Mouse (Mus musculus): ENCODE data around the gene Spaca9. TPM values are rescaled to one million over a fixed set of nuclear protein-coding genes. Genes with fewer than 3 reads are reported as not detected.

Spaca9 gene
- total and polyA plus RNA-seq, 2 experiments from 2014 or later: 3.1 TPM; not detected in 1

DNA sequence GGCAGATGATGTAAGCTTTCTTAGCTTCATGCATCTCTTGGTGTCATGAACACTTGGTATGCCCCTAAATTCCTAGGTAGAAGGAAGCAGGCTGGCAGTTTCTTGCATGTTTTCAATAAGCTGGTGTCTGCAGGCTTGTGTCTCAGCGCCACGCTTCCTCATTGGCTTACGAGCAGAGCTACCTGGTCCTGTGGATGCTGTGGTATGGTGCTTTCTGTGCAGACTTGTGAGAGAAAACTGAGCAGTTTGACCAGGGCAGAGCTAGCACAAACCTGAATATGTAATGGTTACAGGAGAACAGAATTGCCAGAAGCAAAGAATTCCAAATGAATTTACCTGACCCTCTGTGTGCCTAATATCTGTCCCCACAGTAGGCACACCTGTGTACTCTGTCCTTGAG is 56.4 kb downstream of the Spaca9 start:
- Histone ChIP-seq H3K4me1 (ENCODE audit: insufficient read depth) (0 out of 2 replicates have a peak, but pooled peaks cover 9% of the 10 kb centered on the region), H3K9ac (no peak overlapping the region), H3K4me3 (ENCODE audit: low read depth, low read length) (no peak overlapping the region), H3K36me3 (ENCODE audit: insufficient read depth) (no peaks in the 10 kb centered on the region), H3K27ac (ENCODE audit: low read depth, low read length) (no peak overlapping the region), H3K9me3 (ENCODE audit: low read length) (no peaks in the 10 kb centered on the region), H3K27me3 (ENCODE audit: insufficient read depth, low read length) (no peaks in the 10 kb centered on the region), H3K4me2 (ENCODE audit: low read depth) (peak overlapping the region; percentile 57)
- no peak for TF ChIP-seq CTCF (IDR thresholded peaks at IDR 0.05; ENCODE audit: low read depth)
- DNase-seq: no peak
- WGBS: 86% methylated on average over 3 of the region's 3 CpGs
- no peak for ATAC-seq

Small RNA genes lying within 50 kb of the gene (microRNA-seq; reads per million reads assigned to microRNA genes)
- gene Mir3088: 1.6 to 2.3 reads per million in 2 experiments

Other genes with a start within 250 kb of the Spaca9 start
- gene 1700007K13Rik, start 233.4 kb downstream of the Spaca9 start, total RNA-seq (2014; rRNA removed): 5.2 and 5.4 TPM in 2 replicates
- gene 1700007K13Rik, start 233.4 kb downstream of the Spaca9 start, polyA plus RNA-seq (2015; fragmentation: Nextera tagmentation; extraction: Ambion mirVana): 5.2 and 8.5 TPM in 2 replicates
- 25.4 and 33.4 TPM in 2 replicates for gene Mrps2, start 231.7 kb downstream of the Spaca9 start, total RNA-seq (2014; rRNA removed)
- 39.8 and 42.6 TPM in 2 replicates for gene Mrps2, start 231.7 kb downstream of the Spaca9 start, polyA plus RNA-seq (2015; fragmentation: Nextera tagmentation; extraction: Ambion mirVana)
- 1.5 and 4.9 TPM in 2 replicates for gene Gbgt1, start 202.8 kb downstream of the Spaca9 start, total RNA-seq (2014; rRNA removed)
- 0.47 and 0.54 TPM in 2 replicates for gene Gbgt1, start 202.8 kb downstream of the Spaca9 start, polyA plus RNA-seq (2015; fragmentation: Nextera tagmentation; extraction: Ambion mirVana)
- gene Gm10134, start 193.6 kb downstream of the Spaca9 start, total RNA-seq (2014; rRNA removed): not detected in 2 replicates
- gene Gm10134, start 193.6 kb downstream of the Spaca9 start, polyA plus RNA-seq (2015; fragmentation: Nextera tagmentation; extraction: Ambion mirVana): 1.8 and 2.3 TPM in 2 replicates
- gene Ralgds, start 186.6 kb downstream of the Spaca9 start, total RNA-seq (2014; rRNA removed): 176 and 197 TPM in 2 replicates
- 65.3 and 76.8 TPM in 2 replicates for gene Ralgds, start 186.6 kb downstream of the Spaca9 start, polyA plus RNA-seq (2015; fragmentation: Nextera tagmentation; extraction: Ambion mirVana)
- not detected in 2 replicates for gene Cel, start 136.3 kb downstream of the Spaca9 start, total RNA-seq (2014; rRNA removed)
- gene Cel, start 136.3 kb downstream of the Spaca9 start, polyA plus RNA-seq (2015; fragmentation: Nextera tagmentation; extraction: Ambion mirVana): not detected in 2 replicates
- 26.9 and 33.3 TPM in 2 replicates for gene Gtf3c5, start 116.0 kb downstream of the Spaca9 start, total RNA-seq (2014; rRNA removed)
- gene Gtf3c5, start 116.0 kb downstream of the Spaca9 start, polyA plus RNA-seq (2015; fragmentation: Nextera tagmentation; extraction: Ambion mirVana): 20.0 and 32.7 TPM in 2 replicates
- gene Gfi1b, start 77.7 kb downstream of the Spaca9 start, total RNA-seq (2014; rRNA removed): not detected in 2 replicates
- gene Gfi1b, start 77.7 kb downstream of the Spaca9 start, polyA plus RNA-seq (2015; fragmentation: Nextera tagmentation; extraction: Ambion mirVana): not detected in 2 replicates
- 35.4 and 43.4 TPM in 2 replicates for gene Tsc1, start 58.5 kb downstream of the Spaca9 start, total RNA-seq (2014; rRNA removed)
- 7.7 and 16.8 TPM in 2 replicates for gene Tsc1, start 58.5 kb downstream of the Spaca9 start, polyA plus RNA-seq (2015; fragmentation: Nextera tagmentation; extraction: Ambion mirVana)
- gene Ak8, start 437 bp upstream of the Spaca9 start, total RNA-seq (2014; rRNA removed): 1.1 and 1.7 TPM in 2 replicates
- 3.4 and 5.2 TPM in 2 replicates for gene Ak8, start 437 bp upstream of the Spaca9 start, polyA plus RNA-seq (2015; fragmentation: Nextera tagmentation; extraction: Ambion mirVana)
- gene Gtf3c4, start 140.6 kb upstream of the Spaca9 start, total RNA-seq (2014; rRNA removed): 59.4 and 86.0 TPM in 2 replicates
- gene Gtf3c4, start 140.6 kb upstream of the Spaca9 start, polyA plus RNA-seq (2015; fragmentation: Nextera tagmentation; extraction: Ambion mirVana): 11.1 and 15.8 TPM in 2 replicates
- gene Ddx31, start 140.7 kb upstream of the Spaca9 start, total RNA-seq (2014; rRNA removed): 22.3 and 22.9 TPM in 2 replicates
- 9.0 and 10.0 TPM in 2 replicates for gene Ddx31, start 140.7 kb upstream of the Spaca9 start, polyA plus RNA-seq (2015; fragmentation: Nextera tagmentation; extraction: Ambion mirVana)
- 0.38 and 0.57 TPM in 2 replicates for gene Barhl1, start 216.9 kb upstream of the Spaca9 start, total RNA-seq (2014; rRNA removed)
- 0.16 and 1.0 TPM in 2 replicates for gene Barhl1, start 216.9 kb upstream of the Spaca9 start, polyA plus RNA-seq (2015; fragmentation: Nextera tagmentation; extraction: Ambion mirVana)